Mouse (Mus musculus) hindlimb bud, embryonic 11.5 days (tissue): ENCODE data around the gene 1700001C19Rik.

Experiments
- DNase-seq: peaks from one replicate; pipeline ENCODE4 v3.0.0-alpha.2; 2012; ENCODE audit warnings: low read depth, low spot score; ENCODE audit errors: extremely low spot score

1700001C19Rik gene

DNA sequence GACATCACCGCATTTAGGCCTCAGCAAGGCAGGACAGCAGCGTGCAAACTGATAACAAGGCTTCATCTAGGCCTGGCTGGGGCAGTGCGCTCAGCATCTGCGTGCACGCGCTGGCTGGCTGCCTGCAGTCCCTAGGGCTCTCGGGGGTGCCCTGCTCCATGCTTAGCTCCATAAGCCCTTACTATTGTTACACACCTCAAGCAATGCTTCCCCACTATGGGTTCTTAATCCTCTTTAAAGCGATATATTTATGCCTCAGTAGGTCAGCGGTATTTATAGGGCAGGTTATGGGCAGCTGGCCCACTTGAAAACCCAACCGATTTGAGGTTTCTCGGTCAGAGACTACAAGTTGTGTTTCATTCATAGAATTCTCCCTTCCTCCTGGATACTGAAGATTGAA, 55.3 kb downstream of the 1700001C19Rik start:
- no peak for DNase-seq

DNA sequence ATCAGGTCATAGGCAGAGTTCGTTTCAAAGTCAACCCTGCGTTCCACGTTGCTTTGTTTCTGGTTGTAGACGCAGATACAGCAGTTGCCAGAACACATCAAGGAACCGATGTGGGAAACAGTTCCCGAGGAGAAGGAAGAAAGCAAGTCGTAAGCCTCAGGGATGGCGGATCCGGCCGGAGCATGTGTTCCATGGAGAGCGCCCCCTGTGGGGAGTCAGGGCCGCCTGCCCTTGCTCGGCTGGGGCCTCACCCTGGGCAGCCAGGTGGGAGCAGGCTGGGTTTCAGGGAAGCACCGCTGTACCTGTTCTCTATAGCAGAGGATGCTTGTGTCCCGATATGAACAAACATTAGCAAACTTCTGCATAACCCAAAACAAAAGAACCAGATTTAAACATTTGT, 59.0 kb downstream of the 1700001C19Rik start:
- no peak for DNase-seq

DNA sequence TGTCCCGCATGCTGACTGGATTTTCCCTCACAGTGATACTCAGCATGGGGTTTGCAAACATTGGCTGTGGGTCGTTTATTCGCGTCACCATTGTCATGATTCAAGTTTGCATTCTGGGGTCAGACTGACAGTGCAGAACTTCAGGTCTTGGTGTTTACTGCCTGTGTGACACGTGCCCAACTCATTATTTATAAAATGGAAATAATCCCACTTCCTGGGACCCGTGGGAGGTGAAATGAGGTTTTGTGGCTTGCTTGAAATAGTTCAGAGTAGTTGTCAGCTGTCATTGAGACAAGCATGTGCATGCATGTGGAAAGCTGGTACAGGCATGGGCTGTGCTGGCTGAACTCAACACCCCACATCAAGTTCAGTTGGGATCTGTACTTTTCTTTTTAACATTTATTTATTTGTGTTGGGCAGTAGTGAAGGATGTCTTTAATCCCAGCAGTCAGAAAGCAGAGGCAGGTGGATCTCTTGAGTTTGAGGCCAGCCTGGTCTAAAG, 60.3 kb downstream of the 1700001C19Rik start:
- DNase-seq: no peak

DNA sequence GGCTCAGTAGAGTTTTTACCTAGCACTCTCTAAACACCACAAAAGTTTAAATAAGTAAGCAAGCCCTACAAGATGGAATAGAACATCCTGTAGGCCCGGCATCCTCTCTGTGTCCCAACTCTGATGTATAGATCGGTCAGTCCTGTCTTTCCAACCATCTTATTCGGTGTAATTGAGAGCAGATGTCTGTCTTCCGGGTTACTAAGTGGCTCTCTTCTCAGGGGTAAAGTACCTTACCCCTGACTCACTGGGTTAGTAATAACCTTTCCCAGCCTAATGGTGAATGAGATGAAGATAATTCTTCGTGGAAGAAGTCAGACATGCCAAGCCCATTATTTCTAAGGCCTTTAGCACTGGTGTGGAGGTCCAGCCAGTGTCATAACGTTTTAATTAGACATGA, 63.2 kb downstream of the 1700001C19Rik start:
- DNase-seq: no peak

DNA sequence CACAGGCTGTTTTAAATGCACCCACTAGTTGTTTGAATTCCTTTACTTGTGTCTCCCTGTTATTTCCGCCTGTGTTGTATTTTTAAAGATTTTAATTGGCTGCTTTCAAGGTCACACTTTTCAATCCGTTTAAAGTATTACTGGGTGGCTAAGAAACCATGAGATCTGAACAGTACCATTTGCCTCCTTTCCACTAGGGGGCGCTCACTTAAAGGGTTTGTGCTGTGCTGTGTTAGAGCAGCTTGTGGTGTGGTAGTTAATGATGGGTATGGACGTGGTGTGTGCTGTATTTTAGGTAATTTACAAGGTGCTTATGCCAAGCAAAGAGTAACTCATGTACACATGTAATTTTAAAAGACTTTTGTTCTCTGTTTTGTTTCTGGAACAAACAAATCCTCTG, 65.7 kb downstream of the 1700001C19Rik start:
- DNase-seq: no peak

DNA sequence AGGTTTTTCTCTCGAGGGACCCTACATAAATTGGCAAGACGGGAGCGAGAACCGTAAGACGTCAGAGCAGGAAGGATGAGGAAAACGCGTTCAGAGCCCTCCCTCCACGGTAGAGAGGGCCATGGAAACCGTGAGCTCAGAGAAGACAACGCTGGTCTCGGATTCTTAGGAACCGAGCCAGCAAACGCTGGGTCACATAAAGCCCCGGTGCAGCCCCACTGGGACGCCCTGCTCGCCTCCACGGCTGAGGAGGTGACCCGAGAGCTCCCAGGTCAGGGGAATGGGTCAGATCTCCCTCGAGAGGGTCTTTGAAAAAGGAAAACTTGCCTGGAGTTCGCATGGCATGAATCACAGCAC, 68.1 kb downstream of the 1700001C19Rik start:
- no peak for DNase-seq

DNA sequence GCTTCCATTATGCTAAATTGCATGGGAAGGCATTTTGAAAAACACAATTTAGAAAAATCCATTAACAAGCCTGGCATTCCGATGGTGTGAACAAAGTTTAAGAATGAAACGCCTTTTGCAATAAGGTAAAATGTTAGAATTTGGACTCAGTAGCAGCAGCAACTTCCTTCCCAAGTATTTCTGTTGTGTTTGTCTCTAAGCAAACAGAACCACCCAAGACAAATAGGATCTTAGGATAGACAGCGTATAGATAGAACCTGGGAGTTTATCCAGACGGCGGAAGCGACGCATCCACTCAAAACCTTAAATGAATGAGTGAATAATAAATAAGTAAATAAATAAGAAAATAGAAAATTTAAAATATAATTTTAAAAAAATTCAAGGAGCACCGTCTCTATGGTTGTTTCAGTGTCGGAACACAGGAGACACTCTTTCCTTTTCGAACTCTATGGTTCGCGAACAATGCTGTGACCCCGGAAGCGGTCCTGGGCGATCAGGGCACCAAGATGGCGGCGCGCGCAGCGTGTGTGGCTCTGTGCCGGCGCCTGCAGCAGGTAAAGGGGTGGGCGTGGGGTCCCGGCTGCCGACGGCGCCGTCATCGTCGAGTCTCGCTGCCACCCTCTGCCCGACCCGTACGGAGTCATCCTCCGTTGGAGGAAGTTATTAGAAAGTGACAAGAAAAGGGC, 68.6 kb downstream of the 1700001C19Rik start, which contains the start of gene Mrps10:
Gene Mrps10, plus strand, starts transcription at position 487 of the 686 bp plus-strand sequence.
- peak; percentile 72 for DNase-seq
